Mouse (Mus musculus): Measurements from ENCODE around the gene Slc25a13. TPM values are rescaled to one million over a fixed set of nuclear protein-coding genes. Genes with fewer than 3 reads are reported as not detected.
A peak's percentile ranks its signal among the peaks of the same experiment; 100 is the strongest.

Slc25a13 gene
- polyA plus RNA-seq, 1 experiment from 2014 or later: 58.7 TPM

DNA sequence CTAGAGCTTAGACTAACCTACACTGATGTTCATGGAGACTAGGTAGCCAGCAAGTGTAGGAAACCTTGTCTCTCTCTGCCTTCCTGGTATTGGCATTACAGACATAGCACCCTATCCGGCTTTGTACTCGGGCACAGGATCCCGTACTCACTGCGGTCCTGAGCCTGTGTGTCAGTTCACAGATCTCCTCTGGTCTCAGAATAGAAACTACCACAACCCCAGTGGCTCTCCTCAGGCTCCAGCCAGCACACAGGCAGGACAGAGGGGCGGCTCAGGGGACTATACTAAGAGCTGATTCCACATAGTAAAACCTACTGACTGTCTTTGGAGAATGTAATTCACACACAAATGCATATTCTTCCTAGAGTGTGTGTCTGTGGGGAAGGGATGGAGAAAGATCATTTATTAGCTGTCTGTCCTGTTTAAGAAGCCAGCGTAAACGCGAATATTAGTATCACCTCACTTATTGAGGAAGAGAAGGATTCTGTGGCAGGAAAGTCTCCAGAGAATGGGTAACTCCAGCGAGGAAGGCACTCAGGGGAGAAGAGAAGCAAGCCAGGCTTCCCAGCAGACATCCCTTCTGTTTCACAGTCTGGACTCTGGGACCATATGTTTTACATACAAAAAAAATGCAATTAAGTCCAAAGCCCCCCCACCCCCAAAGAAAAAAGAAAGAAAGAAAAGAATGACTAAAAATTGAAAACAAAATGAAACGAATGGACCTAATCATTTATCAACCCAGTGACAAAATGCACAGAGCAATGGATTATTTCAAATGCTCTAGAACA lies 49.4 kb downstream of the Slc25a13 start:
- Histone ChIP-seq H3K27me3 (ENCODE audit: control insufficient read depth, insufficient read depth, low read depth, low read length) (no peaks in the 10 kb centered on the region), H3K4me3 (ENCODE audit: low read depth, low read length) (no peak overlapping the region), H3K4me2 (ENCODE audit: low read depth, low read length) (no peak overlapping the region), H3K36me3 (ENCODE audit: control insufficient read depth, insufficient read depth) (no peaks in the 10 kb centered on the region), H3K27ac (ENCODE audit: low read length) (no peak overlapping the region), H3K9ac (ENCODE audit: low read depth, low read length) (no peak overlapping the region), H3K4me1 (ENCODE audit: control insufficient read depth, low read depth, low read length) (no peaks in the 10 kb centered on the region), H3K9me3 (replicated peaks; ENCODE audit: control insufficient read depth, low read length) (no peaks in the 10 kb centered on the region)
- ATAC-seq (ENCODE audit: low read depth): no peak
- WGBS (ENCODE audit: insufficient replicate concordance): 79% methylated on average over 10 of the region's 10 CpGs

DNA sequence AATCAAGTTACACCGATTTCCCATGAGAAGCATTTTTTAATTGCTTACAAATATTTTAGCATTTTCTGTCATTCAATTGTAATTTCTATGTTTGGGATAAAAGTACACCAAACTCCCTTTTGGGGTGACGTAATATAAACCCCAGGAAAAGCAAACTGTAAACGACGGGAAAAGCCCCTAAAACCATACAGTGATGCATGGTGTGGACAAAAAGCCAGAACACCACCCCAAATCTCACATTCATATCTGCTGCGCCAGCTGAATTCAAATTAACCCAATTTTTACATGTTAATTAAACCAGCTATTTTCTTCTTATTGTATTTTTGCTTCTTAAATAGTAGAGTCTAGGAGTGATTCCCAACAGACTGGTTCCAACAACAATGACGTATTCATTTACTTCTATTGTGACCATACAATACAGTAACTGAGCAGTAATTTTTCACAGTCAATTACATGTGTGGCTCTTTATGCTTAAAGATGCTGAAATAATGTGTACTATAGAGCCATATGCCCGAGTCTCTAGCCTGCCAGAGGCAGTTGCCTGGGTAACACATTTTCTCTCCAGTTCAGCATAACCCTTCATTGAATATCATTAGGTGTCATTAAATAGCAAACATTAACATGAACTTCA lies 53.9 kb downstream of the Slc25a13 start:
- Histone ChIP-seq H3K27ac (ENCODE audit: low read length) (no peak overlapping the region), H3K4me2 (ENCODE audit: low read depth, low read length) (no peak overlapping the region), H3K9ac (ENCODE audit: low read depth, low read length) (no peak overlapping the region), H3K27me3 (ENCODE audit: control insufficient read depth, insufficient read depth, low read depth, low read length) (no peaks in the 10 kb centered on the region), H3K36me3 (ENCODE audit: control insufficient read depth, insufficient read depth) (no peaks in the 10 kb centered on the region), H3K4me1 (ENCODE audit: control insufficient read depth, low read depth, low read length) (no peaks in the 10 kb centered on the region), H3K9me3 (replicated peaks; ENCODE audit: control insufficient read depth, low read length) (no peaks in the 10 kb centered on the region), H3K4me3 (ENCODE audit: low read depth, low read length) (no peak overlapping the region)
- ATAC-seq (ENCODE audit: low read depth): no peak
- 72% methylated on average over 7 of the region's 7 CpGs for WGBS (ENCODE audit: insufficient replicate concordance)

DNA sequence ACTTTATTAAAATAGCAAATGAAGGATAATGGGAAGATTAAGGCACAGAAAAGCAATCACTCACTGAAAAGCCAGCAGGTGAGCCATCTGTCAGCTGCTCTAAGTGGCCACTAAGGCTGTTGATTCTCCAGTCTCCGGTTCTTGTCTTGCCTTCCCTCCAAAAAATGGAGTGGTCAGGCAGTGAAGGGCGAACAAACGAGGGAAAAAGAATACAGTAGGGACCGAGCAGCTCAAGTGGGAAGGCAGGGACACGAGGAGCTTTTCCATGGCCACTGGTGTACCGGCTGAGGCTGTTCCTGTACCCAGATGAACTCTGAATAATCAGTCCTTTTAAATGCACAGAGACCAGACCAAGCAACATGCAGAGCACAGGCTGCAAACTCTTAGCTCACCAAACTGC lies 54.8 kb downstream of the Slc25a13 start:
- H3K4me1 ChIP-seq (ENCODE audit: control insufficient read depth, low read depth, low read length): no peaks in the 10 kb centered on the region
- no peaks in the 10 kb centered on the region for H3K36me3 ChIP-seq (ENCODE audit: control insufficient read depth, insufficient read depth)
- H3K4me2 ChIP-seq (ENCODE audit: low read depth, low read length): no peak overlapping the region
- H3K9ac ChIP-seq (ENCODE audit: low read depth, low read length): no peak overlapping the region
- H3K27me3 ChIP-seq (ENCODE audit: control insufficient read depth, insufficient read depth, low read depth, low read length): no peaks in the 10 kb centered on the region
- 57% methylated on average over 6 of the region's 6 CpGs for WGBS (ENCODE audit: insufficient replicate concordance)
- H3K27ac ChIP-seq (ENCODE audit: low read length): no peak overlapping the region
- ATAC-seq (ENCODE audit: low read depth): no peak
- H3K9me3 ChIP-seq (replicated peaks; ENCODE audit: control insufficient read depth, low read length): no peaks in the 10 kb centered on the region
- no peak overlapping the region for H3K4me3 ChIP-seq (ENCODE audit: low read depth, low read length)

DNA sequence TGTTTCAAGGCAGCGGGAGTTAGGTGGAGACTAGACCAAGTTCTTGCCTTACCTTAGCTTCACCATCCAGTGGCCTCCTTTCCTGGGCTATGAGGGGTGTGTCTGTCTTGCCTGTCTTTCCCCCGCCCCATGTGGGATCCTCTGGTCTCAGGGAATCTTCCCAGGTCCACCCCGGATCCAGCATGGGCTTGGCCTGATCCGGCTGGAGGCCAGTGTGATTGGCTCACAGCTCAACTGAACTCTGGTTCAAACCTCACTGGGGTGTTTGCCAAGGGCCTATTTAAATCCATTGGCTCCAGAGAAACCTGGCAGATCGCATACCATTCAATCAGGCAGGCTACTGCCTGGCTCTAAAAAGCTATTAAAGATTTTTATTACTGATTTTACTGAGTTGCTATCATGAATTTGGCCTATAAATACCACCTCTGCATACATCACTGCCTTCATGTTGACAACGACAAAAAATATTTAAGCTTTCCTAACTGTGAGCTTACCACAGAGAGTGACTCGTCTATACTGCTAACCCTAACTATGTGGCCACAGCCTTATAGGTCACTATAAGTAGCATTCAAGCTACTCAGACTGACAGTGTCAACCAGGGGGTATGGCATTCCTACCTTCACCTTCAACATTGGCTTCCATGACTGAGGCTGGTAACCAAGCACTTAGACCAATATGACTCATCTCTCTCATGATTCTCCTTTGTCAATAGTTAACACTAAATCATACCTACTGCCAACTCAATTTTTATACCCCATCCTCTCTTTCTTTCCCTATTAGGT lies 56.1 kb downstream of the Slc25a13 start:
- Histone ChIP-seq H3K9me3 (replicated peaks; ENCODE audit: control insufficient read depth, low read length) (no peaks in the 10 kb centered on the region), H3K27me3 (ENCODE audit: control insufficient read depth, insufficient read depth, low read depth, low read length) (no peaks in the 10 kb centered on the region), H3K4me2 (ENCODE audit: low read depth, low read length) (no peak overlapping the region), H3K4me1 (ENCODE audit: control insufficient read depth, low read depth, low read length) (no peaks in the 10 kb centered on the region; the same call in 1 of the 2 replicates), H3K9ac (ENCODE audit: low read depth, low read length) (no peak overlapping the region), H3K27ac (ENCODE audit: low read length) (no peak overlapping the region), H3K36me3 (ENCODE audit: control insufficient read depth, insufficient read depth) (no peaks in the 10 kb centered on the region), H3K4me3 (ENCODE audit: low read depth, low read length) (no peak overlapping the region)
- ATAC-seq (ENCODE audit: low read depth): no peak
- 70% methylated on average over 7 of the region's 7 CpGs for WGBS (ENCODE audit: insufficient replicate concordance)

DNA sequence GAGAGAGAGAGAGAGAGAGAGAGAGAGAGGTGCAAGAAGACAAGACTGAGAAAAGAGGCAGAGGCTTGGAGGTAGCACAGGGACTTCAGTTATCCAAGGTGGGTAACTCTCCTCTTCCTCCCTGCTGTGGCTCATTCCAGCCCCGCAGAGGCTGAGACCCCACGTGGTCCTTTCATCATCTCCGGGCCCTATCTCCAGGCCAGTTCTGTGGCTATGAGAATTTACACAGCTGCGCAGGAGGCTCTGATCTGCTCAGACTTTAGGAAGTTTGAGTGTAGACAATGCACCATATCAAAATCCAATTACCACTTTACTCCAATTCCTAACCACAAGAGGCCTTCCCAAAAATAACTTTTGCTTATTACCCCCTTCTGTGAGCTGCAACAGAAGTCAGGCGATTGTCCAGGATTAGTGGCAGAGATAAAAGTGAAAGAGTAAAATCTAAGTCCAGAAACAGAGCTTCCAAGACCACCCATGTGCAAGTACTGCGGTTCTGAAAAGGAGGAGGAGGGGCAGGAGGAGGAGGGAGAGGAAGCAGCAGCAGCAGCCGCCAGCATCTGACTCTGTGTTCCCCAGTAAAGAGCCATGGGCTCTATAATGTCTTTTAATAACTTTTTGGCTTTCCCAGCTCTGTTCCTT lies 57.6 kb downstream of the Slc25a13 start:
- Histone ChIP-seq H3K4me2 (ENCODE audit: low read depth, low read length) (no peak overlapping the region), H3K27ac (ENCODE audit: low read length) (no peak overlapping the region), H3K36me3 (ENCODE audit: control insufficient read depth, insufficient read depth) (no peaks in the 10 kb centered on the region), H3K4me3 (ENCODE audit: low read depth, low read length) (no peak overlapping the region), H3K4me1 (ENCODE audit: control insufficient read depth, low read depth, low read length) (no peaks in the 10 kb centered on the region; the same call in 1 of the 2 replicates), H3K9me3 (replicated peaks; ENCODE audit: control insufficient read depth, low read length) (no peaks in the 10 kb centered on the region), H3K27me3 (ENCODE audit: control insufficient read depth, insufficient read depth, low read depth, low read length) (no peaks in the 10 kb centered on the region), H3K9ac (ENCODE audit: low read depth, low read length) (no peak overlapping the region)
- no peak for ATAC-seq (ENCODE audit: low read depth)
- 59% methylated on average over 7 of the region's 7 CpGs for WGBS (ENCODE audit: insufficient replicate concordance)

DNA sequence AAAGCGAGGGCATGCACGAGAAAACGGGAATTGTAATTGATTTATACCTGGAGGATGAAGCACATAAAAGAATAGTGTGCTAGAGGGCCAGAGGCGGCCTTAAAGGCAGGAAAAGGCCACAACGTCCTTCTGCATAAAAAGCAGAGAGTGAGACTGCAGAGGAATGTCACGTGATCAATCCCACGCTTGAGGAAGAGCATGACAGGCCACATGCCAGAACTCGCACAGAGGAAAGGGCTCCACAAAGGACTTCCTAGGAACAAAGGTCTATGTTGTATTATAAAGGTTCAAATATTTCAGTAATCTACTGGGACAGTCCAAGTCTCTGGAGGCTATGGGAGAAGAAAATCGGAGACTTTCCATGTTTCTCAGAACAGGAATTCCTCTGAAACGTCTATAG lies 63.5 kb downstream of the Slc25a13 start:
- no peaks in the 10 kb centered on the region for H3K36me3 ChIP-seq (ENCODE audit: control insufficient read depth, insufficient read depth)
- H3K27me3 ChIP-seq (ENCODE audit: control insufficient read depth, insufficient read depth, low read depth, low read length): no peaks in the 10 kb centered on the region
- 54% methylated on average over 10 of the region's 10 CpGs for WGBS (ENCODE audit: insufficient replicate concordance)
- H3K27ac ChIP-seq (ENCODE audit: low read length): no peak overlapping the region
- ATAC-seq (ENCODE audit: low read depth): no peak
- H3K4me3 ChIP-seq (ENCODE audit: low read depth, low read length): no peak overlapping the region
- no peak overlapping the region for H3K4me2 ChIP-seq (ENCODE audit: low read depth, low read length)
- no peaks in the 10 kb centered on the region for H3K9me3 ChIP-seq (replicated peaks; ENCODE audit: control insufficient read depth, low read length)
- H3K9ac ChIP-seq (ENCODE audit: low read depth, low read length): no peak overlapping the region
- H3K4me1 ChIP-seq (ENCODE audit: control insufficient read depth, low read depth, low read length): no peaks in the 10 kb centered on the region; the same call in 1 of the 2 replicates

DNA sequence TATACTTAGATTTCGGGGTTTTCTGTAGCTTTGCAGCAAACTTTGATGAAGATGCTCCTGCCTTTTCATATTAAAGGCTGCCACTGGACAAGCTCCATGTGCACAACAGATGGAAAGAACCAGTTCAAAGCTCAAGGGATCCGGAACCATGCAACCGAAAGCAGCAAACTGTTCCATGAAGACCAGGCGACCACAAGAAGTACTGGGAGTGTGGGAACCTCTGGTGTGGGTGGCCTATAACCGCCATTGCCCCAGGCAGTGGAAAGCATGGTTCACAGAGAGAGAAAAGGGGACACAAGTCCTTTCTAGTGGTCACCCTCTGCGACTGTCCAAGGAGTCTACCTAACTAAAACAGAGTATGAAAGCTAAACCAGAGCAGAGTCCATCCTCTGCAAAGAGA lies 66.2 kb downstream of the Slc25a13 start:
- Histone ChIP-seq H3K9me3 (replicated peaks; ENCODE audit: control insufficient read depth, low read length) (no peaks in the 10 kb centered on the region), H3K27me3 (ENCODE audit: control insufficient read depth, insufficient read depth, low read depth, low read length) (no peaks in the 10 kb centered on the region), H3K4me3 (ENCODE audit: low read depth, low read length) (no peak overlapping the region), H3K36me3 (ENCODE audit: control insufficient read depth, insufficient read depth) (no peaks in the 10 kb centered on the region; the same call in 1 of the 2 replicates), H3K4me2 (ENCODE audit: low read depth, low read length) (no peak overlapping the region), H3K9ac (ENCODE audit: low read depth, low read length) (no peak overlapping the region), H3K27ac (ENCODE audit: low read length) (no peak overlapping the region), H3K4me1 (ENCODE audit: control insufficient read depth, low read depth, low read length) (no peaks in the 10 kb centered on the region)
- 80% methylated on average over 6 of the region's 6 CpGs for WGBS (ENCODE audit: insufficient replicate concordance)
- ATAC-seq (ENCODE audit: low read depth): no peak

DNA sequence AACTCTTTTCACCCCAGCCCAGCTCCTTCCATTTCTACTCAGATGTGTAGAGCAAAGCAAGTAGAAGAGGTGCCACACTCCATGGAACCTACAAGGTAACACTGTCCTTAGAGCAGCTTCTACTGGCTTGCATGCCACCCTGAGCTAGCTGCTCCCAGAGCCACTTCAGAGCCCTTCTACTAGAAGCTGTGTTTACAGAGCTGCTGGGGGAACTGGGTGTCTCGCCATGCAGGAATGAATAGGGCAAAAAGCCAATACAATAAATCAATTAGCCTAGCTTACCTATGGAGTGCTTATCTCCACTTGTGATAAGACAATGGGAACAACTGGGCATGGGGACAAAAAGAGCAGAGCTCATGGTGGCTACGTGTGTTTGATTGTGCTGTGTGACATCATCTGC lies 67.2 kb downstream of the Slc25a13 start:
- no peaks in the 10 kb centered on the region; the same call in 1 of the 2 replicates for H3K36me3 ChIP-seq (ENCODE audit: control insufficient read depth, insufficient read depth)
- no peak overlapping the region for H3K9ac ChIP-seq (ENCODE audit: low read depth, low read length)
- no peaks in the 10 kb centered on the region for H3K9me3 ChIP-seq (replicated peaks; ENCODE audit: control insufficient read depth, low read length)
- 55% methylated on average over 2 of the region's 2 CpGs for WGBS (ENCODE audit: insufficient replicate concordance)
- H3K4me2 ChIP-seq (ENCODE audit: low read depth, low read length): no peak overlapping the region
- no peak overlapping the region for H3K4me3 ChIP-seq (ENCODE audit: low read depth, low read length)
- no peaks in the 10 kb centered on the region for H3K27me3 ChIP-seq (ENCODE audit: control insufficient read depth, insufficient read depth, low read depth, low read length)
- peak; percentile 69 for ATAC-seq (ENCODE audit: low read depth)
- no peak overlapping the region for H3K27ac ChIP-seq (ENCODE audit: low read length)
- no peaks in the 10 kb centered on the region for H3K4me1 ChIP-seq (ENCODE audit: control insufficient read depth, low read depth, low read length)
